Mouse (Mus musculus): ENCODE data around the gene Gm5741.

DNA sequence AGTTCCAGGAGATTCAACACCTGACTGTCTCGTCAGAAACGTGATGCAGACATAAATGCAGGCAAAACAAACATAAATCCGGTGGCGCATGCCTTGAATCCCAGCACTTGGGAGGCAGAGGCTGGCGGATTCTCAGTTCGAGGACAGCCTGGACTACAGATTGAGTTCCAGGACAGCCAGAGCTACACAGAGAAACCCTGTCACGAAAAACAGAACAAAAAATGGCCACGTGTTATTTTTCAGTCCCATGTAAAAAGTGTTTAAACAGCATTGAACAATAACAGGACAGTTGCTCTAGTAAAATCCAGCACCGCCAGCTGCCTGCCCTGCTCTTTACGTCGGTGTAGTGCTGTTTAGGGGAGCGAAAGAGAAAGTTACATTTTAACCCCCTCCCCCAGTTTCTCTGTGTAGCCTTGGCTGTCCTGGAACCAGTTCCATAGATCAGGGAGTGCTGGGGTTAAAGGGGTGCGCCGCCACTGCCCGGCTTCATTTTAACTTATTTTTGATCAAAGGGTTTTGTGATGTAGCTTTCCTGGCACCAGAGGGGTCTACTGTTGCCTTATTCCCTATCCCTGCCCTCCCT is 32.0 kb downstream of the Gm5741 start:
- TF ChIP-seq ZC3H11A (IDR thresholded peaks at IDR 0.05; ENCODE audit: borderline replicate concordance, low read depth, low read length) = no peak
- no peak for TF ChIP-seq CHD2 (IDR thresholded peaks at IDR 0.05; ENCODE audit: low read depth, low read length)

All from ES-E14 (cell line).